9 mouse cellular contexts compared by ENCODE assay signal in genomic region chr4:114410958-114411661, GRCm38 (mm10). TPM values are rescaled to one million over a fixed set of nuclear protein-coding genes. Genes with fewer than 3 reads are reported as not detected.
A peak's percentile ranks its signal among the peaks of the same experiment; 100 is the strongest.
DNase-seq lines count a peak whose midpoint lies in the region; ATAC-seq and TF ChIP-seq lines count a peak whose summit lies in the region.
"Had no signal": no experiment of that assay in that cellular context is flagged by ENCODE, and none has a peak within 500 bp of the region (broad histone marks: within the 10 kb centered on the region; RNA-seq: fewer than 3 reads in every experiment).

No protein-coding gene starts in this region.

- no peak for TF ChIP-seq CTCF in intestine, postnatal 0 days (IDR thresholded peaks at IDR 0.05; ENCODE audit: low read depth)

- no peak overlapping the region for H3K4me2 ChIP-seq in forebrain, embryonic 14.5 days (ENCODE audit: low read length)
- no peak overlapping the region for H3K4me2 ChIP-seq in intestine, embryonic 14.5 days (ENCODE audit: low read length)
- H3K4me2 ChIP-seq in intestine, postnatal 0 days (replicated peaks; ENCODE audit: low read depth): no peak overlapping the region
- H3K4me2 ChIP-seq in neural tube, embryonic 11.5 days (ENCODE audit: low read depth): peak overlapping the region; percentile 26

- H3K36me3 ChIP-seq in forebrain, embryonic 10.5 days (replicated peaks): 0 out of 2 replicates have a peak, but pooled peaks cover 6% of the 10 kb centered on the region
- H3K36me3 ChIP-seq in forebrain, embryonic 14.5 days (ENCODE audit: control insufficient read depth, insufficient read depth, low read length): no peaks in the 10 kb centered on the region
- no peaks in the 10 kb centered on the region for H3K36me3 ChIP-seq in intestine, embryonic 14.5 days (ENCODE audit: control insufficient read depth, insufficient read depth, low read length)
- no peaks in the 10 kb centered on the region for H3K36me3 ChIP-seq in intestine, postnatal 0 days (ENCODE audit: control insufficient read depth, insufficient read depth)
- no peaks in the 10 kb centered on the region for H3K36me3 ChIP-seq in neural tube, embryonic 11.5 days (ENCODE audit: control insufficient read depth, insufficient read depth, low read length)

- H3K27me3 ChIP-seq in forebrain, embryonic 10.5 days (ENCODE audit: poor library complexity, severe bottlenecking): peaks cover 67% of the 10 kb centered on the region
- H3K27me3 ChIP-seq in forebrain, embryonic 14.5 days (replicated peaks; ENCODE audit: control insufficient read depth, insufficient read depth, low read length): peaks cover 16% of the 10 kb centered on the region; the same call in 1 of the 2 replicates
- H3K27me3 ChIP-seq in intestine, embryonic 14.5 days (replicated peaks; ENCODE audit: control insufficient read depth, insufficient read depth, low read length): peaks cover 22% of the 10 kb centered on the region
- peaks cover 12% of the 10 kb centered on the region for H3K27me3 ChIP-seq in intestine, postnatal 0 days (replicated peaks; ENCODE audit: control insufficient read depth, insufficient read depth, low read length)
- H3K27me3 ChIP-seq in neural tube, embryonic 11.5 days (ENCODE audit: control insufficient read depth, insufficient read depth, low read length): peaks cover 13% of the 10 kb centered on the region

- no peak overlapping the region for H3K9ac ChIP-seq in forebrain, embryonic 14.5 days (ENCODE audit: low read length)
- H3K9ac ChIP-seq in intestine, embryonic 14.5 days (ENCODE audit: low read length): no peak overlapping the region
- no peak overlapping the region for H3K9ac ChIP-seq in intestine, postnatal 0 days (ENCODE audit: low read depth, low read length)
- no peak overlapping the region for H3K9ac ChIP-seq in neural tube, embryonic 11.5 days (ENCODE audit: low read length)

- no peak for DNase-seq in forebrain, embryonic 10.5 days (ENCODE audit: extremely low spot score, low spot score)
- DNase-seq in forebrain, embryonic 14.5 days (ENCODE audit: low spot score): no peak
- DNase-seq in intestine, embryonic 14.5 days (ENCODE audit: low spot score): peak; percentile 49
- no peak for DNase-seq in neural tube, embryonic 11.5 days (ENCODE audit: low spot score)
- no peak for DNase-seq in neural tube, embryonic 10.5 days (ENCODE audit: extremely low spot score, low spot score)
- DNase-seq in thymus, postnatal 10 days (ENCODE audit: low spot score in 2 of 2): no peak
- DNase-seq in ovary, postnatal 10 days (ENCODE audit: low spot score): no peak

- ATAC-seq in forebrain, embryonic 14.5 days: no peak
- no peak for ATAC-seq in intestine, embryonic 14.5 days (replicated peaks; ENCODE audit: low FRiP score, low TSS enrichment, low read depth)
- ATAC-seq in intestine, postnatal 0 days: no peak
- no peak for ATAC-seq in neural tube, embryonic 11.5 days (ENCODE audit: insufficient read depth, low FRiP score, low TSS enrichment)

- H3K9me3 ChIP-seq in forebrain, embryonic 10.5 days: no peaks in the 10 kb centered on the region
- no peaks in the 10 kb centered on the region for H3K9me3 ChIP-seq in forebrain, embryonic 14.5 days (replicated peaks; ENCODE audit: control insufficient read depth, low read length)
- H3K9me3 ChIP-seq in intestine, embryonic 14.5 days (ENCODE audit: control insufficient read depth, low read length): no peaks in the 10 kb centered on the region
- H3K9me3 ChIP-seq in intestine, postnatal 0 days (ENCODE audit: control insufficient read depth): no peaks in the 10 kb centered on the region
- H3K9me3 ChIP-seq in neural tube, embryonic 11.5 days (ENCODE audit: control insufficient read depth, low read length): no peaks in the 10 kb centered on the region

- peak overlapping the region; percentile 65; the same call in 1 of the 2 replicates for H3K27ac ChIP-seq in forebrain, embryonic 10.5 days
- no peak overlapping the region for H3K27ac ChIP-seq in forebrain, embryonic 14.5 days (ENCODE audit: low read depth, low read length)
- no peak overlapping the region for H3K27ac ChIP-seq in intestine, embryonic 14.5 days (ENCODE audit: low read depth)
- no peak overlapping the region for H3K27ac ChIP-seq in intestine, postnatal 0 days (ENCODE audit: low read depth, low read length)
- no peak overlapping the region for H3K27ac ChIP-seq in neural tube, embryonic 11.5 days (ENCODE audit: low read depth, low read length)

- H3K4me1 ChIP-seq in forebrain, embryonic 10.5 days: peaks cover 64% of the 10 kb centered on the region
- peaks cover 4% of the 10 kb centered on the region; the same call in 1 of the 2 replicates for H3K4me1 ChIP-seq in forebrain, embryonic 14.5 days (ENCODE audit: control insufficient read depth, insufficient read depth, low read length)
- H3K4me1 ChIP-seq in intestine, embryonic 14.5 days (replicated peaks; ENCODE audit: control insufficient read depth, insufficient read depth, low read length): peaks cover 16% of the 10 kb centered on the region
- H3K4me1 ChIP-seq in intestine, postnatal 0 days (replicated peaks; ENCODE audit: control insufficient read depth, insufficient read depth, low read length): no peaks in the 10 kb centered on the region
- peaks cover 22% of the 10 kb centered on the region for H3K4me1 ChIP-seq in neural tube, embryonic 11.5 days (ENCODE audit: control insufficient read depth, insufficient read depth, low read length)

- H3K4me3 ChIP-seq in forebrain, embryonic 10.5 days: peak overlapping the region; percentile 30
- no peak overlapping the region for H3K4me3 ChIP-seq in forebrain, embryonic 14.5 days (ENCODE audit: low read depth, low read length)
- H3K4me3 ChIP-seq in intestine, embryonic 14.5 days (ENCODE audit: low read depth, low read length): no peak overlapping the region
- H3K4me3 ChIP-seq in intestine, postnatal 0 days (ENCODE audit: low read depth, low read length): no peak overlapping the region
- H3K4me3 ChIP-seq in neural tube, embryonic 11.5 days (ENCODE audit: low read depth, low read length): no peak overlapping the region
- H3K4me3 ChIP-seq: erythroblast, embryonic 14.5 days had no signal

- WGBS in forebrain, embryonic 10.5 days: 51% methylated on average over 9 of the region's 9 CpGs
- 58% methylated on average over 9 of the region's 9 CpGs for WGBS in forebrain, embryonic 14.5 days
- 38% methylated on average over 9 of the region's 9 CpGs for WGBS in intestine, embryonic 14.5 days
- WGBS in intestine, postnatal 0 days: 59% methylated on average over 9 of the region's 9 CpGs
- WGBS in neural tube, embryonic 11.5 days: 33% methylated on average over 9 of the region's 9 CpGs

RNA-seq across cellular contexts. Expression of gene Trabd2b, which starts 4.6 kb away (rescaled TPM):
- polyA plus RNA-seq in forebrain, embryonic 10.5 days (2016; fragmentation: Nextera tagmentation; extraction: Ambion mirVana): 1.00 and 1.0 TPM in 2 replicates
- 0.37 and 0.41 TPM in 2 replicates for polyA plus RNA-seq in forebrain, embryonic 14.5 days (2014; fragmentation: Nextera tagmentation; extraction: Ambion mirVana)
- polyA plus RNA-seq in intestine, embryonic 14.5 days (2014; fragmentation: Nextera tagmentation; extraction: Ambion mirVana): 0.52 and 0.72 TPM in 2 replicates
- 0.20 and 0.27 TPM in 2 replicates for polyA plus RNA-seq in intestine, postnatal 0 days (2015; fragmentation: Nextera tagmentation; extraction: Ambion mirVana)
- polyA plus RNA-seq in neural tube, embryonic 11.5 days (2014; fragmentation: Nextera tagmentation; extraction: Ambion mirVana): 2.0 and 2.2 TPM in 2 replicates
- polyA plus RNA-seq: erythroblast, embryonic 14.5 days had no signal
